Comparison of ENCODE assay signal across 14 mouse cellular contexts in the genomic region with DNA sequence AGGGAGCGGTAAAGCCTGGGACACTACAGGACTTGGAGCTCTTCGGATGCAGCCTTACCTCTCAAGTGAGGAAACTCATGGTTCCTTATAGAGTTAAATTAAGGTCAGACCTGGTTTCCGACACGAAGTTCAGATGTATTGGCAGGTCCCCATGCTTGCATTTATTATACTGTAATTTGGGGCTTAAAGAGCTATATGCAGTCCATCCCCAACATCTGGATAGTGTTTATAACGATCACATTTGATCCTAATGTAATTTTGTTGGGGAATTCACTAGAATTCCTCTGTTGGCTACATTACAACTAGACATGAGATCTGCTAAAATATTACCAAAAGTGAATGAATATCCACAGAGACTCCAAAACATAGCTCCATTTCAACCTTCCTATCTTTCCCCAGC.
"Had no signal": no experiment of that assay in that cellular context is flagged by ENCODE, and none has a peak within 500 bp of the region (broad histone marks: within the 10 kb centered on the region; RNA-seq: fewer than 3 reads in every experiment).

No protein-coding gene starts in this region.

- H3K4me3 ChIP-seq: kidney, embryonic 15.5 days; liver, embryonic 15.5 days; midbrain, embryonic 10.5 days; neural tube, embryonic 12.5 days; stomach, embryonic 15.5 days had no signal

- H3K4me1 ChIP-seq: liver, embryonic 15.5 days had no signal

- H3K9ac ChIP-seq: kidney, embryonic 15.5 days; liver, embryonic 15.5 days; neural tube, embryonic 12.5 days; stomach, embryonic 15.5 days had no signal

- H3K27ac ChIP-seq: kidney, embryonic 15.5 days; liver, embryonic 15.5 days; midbrain, embryonic 10.5 days; neural tube, embryonic 12.5 days; stomach, embryonic 15.5 days had no signal

- H3K27me3 ChIP-seq: kidney, embryonic 15.5 days; liver, embryonic 15.5 days; neural tube, embryonic 12.5 days; stomach, embryonic 15.5 days had no signal

- H3K36me3 ChIP-seq: kidney, embryonic 15.5 days; liver, embryonic 15.5 days; midbrain, embryonic 10.5 days; neural tube, embryonic 12.5 days; stomach, embryonic 15.5 days had no signal

- H3K9me3 ChIP-seq: kidney, embryonic 15.5 days; liver, embryonic 15.5 days; midbrain, embryonic 10.5 days; neural tube, embryonic 12.5 days; stomach, embryonic 15.5 days had no signal

- H3K4me2 ChIP-seq: kidney, embryonic 15.5 days; liver, embryonic 11.5 days; liver, embryonic 15.5 days; neural tube, embryonic 12.5 days; stomach, embryonic 15.5 days had no signal

- DNase-seq: kidney, adult 11 months; kidney, postnatal 14 days; left cerebral cortex, postnatal 4 days; lung, adult 2 months; lung, postnatal 10 days; lung, postnatal 4 days; retina, postnatal 1 day; thymus, postnatal 4 days had no signal
